Mouse (Mus musculus): ENCODE results near the gene Gsdmc3.
"Not testable (repeated sequence)": the region's sequence is repeated elsewhere in the genome, so short reads cannot be mapped to it uniquely, and the experiment has no call there.

Gene Gsdmc3

GRCm38 (mm10) chr15:63878458-63878857, at the start of gene Gsdmc3:
Gene Gsdmc3, minus strand, starts transcription at chr15:63878558.
- DNase-seq, result not testable (repeated sequence)

- no peak for DNase-seq
These were observed 47.8 kb upstream of the Gsdmc3 start for GRCm38 (mm10) chr15:63926201-63926600.

GRCm38 (mm10) chr15:63924484-63924883, 46.1 kb upstream of the Gsdmc3 start:
- no peak for DNase-seq

GRCm38 (mm10) chr15:63921618-63922017, 43.3 kb upstream of the Gsdmc3 start:
- not testable (repeated sequence) for DNase-seq

- not testable (repeated sequence) for DNase-seq
These were observed 41.4 kb upstream of the Gsdmc3 start for GRCm38 (mm10) chr15:63919728-63920127.

- not testable (repeated sequence) for DNase-seq
These were observed 38.2 kb upstream of the Gsdmc3 start for GRCm38 (mm10) chr15:63916584-63916983.

- DNase-seq, result not testable (repeated sequence)
These were observed 33.8 kb upstream of the Gsdmc3 start, which contains the start of gene Gsdmc4 for GRCm38 (mm10) chr15:63912197-63912596. Gene Gsdmc4, minus strand, starts transcription at chr15:63912297.

- not testable (repeated sequence) for DNase-seq
These were observed 31.5 kb upstream of the Gsdmc3 start for GRCm38 (mm10) chr15:63909896-63910295.

- DNase-seq, result peak; percentile 23
These were observed 17.4 kb upstream of the Gsdmc3 start for GRCm38 (mm10) chr15:63895560-63896353.

GRCm38 (mm10) chr15:63888440-63888839, 10.1 kb upstream of the Gsdmc3 start:
- DNase-seq, result not testable (repeated sequence)

GRCm38 (mm10) chr15:63887949-63888348, 9.6 kb upstream of the Gsdmc3 start:
- DNase-seq, result not testable (repeated sequence)

GRCm38 (mm10) chr15:63876160-63876559, 2.2 kb downstream of the Gsdmc3 start:
- not testable (repeated sequence) for DNase-seq

- DNase-seq, result peak; percentile 34
These were observed 16.4 kb downstream of the Gsdmc3 start for GRCm38 (mm10) chr15:63861965-63862364.
